ENCODE assay signal across 13 mouse cellular contexts in the genomic region with DNA sequence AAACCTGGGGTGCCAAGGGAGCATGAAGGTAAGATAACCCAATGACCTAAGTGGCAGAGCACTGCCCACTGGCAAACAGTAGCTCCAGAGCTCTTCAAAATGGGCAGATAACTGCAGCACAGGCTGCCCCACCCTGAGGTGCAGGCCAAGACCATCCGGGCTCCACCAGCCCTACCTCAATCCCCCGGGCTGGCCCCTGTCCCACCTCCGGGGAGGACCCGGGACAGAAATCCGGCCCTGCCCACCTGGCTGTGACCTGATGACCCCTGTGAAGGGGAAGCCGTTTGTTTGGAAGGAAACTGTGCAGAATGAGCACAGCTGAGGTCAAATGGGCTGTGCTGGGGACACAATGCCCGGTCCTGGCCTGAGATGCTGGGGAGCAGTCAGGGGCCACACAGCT. TPM values are rescaled to one million over a fixed set of nuclear protein-coding genes. Genes with fewer than 3 reads are reported as not detected.
DNase-seq lines count a peak whose midpoint lies in the region.
"Had no signal": no experiment of that assay in that cellular context is flagged by ENCODE, and none has a peak within 500 bp of the region (broad histone marks: within the 10 kb centered on the region; RNA-seq: fewer than 3 reads in every experiment).

No protein-coding gene starts in this region.

- DNase-seq in heart, adult 8-10 months (ENCODE audit: low spot score): peak; percentile 42
- DNase-seq in heart, postnatal 10 days: no peak
- DNase-seq in kidney, postnatal 14 days: peak; percentile 25
- no peak for DNase-seq in kidney, adult 11 months
- DNase-seq in lung, adult 18-20 months: peak; percentile 47 to 63
- DNase-seq in lung, postnatal 14 days: no peak
- no peak for DNase-seq in left cerebral cortex, postnatal 25 days (ENCODE audit: low spot score in 2 of 2)
- DNase-seq: adrenal gland, adult 2 months; adrenal gland, postnatal 25 days; cerebellum, adult 18-20 months; cerebellum, adult 9-11 months; cerebellum, postnatal 36 days; gastrocnemius, postnatal 10 days had no signal

- intact Hi-C loops in heart, postnatal 10 days (cut with DNase I): no loop called here
- intact Hi-C loops in left cerebral cortex, postnatal 25 days (cut with DNase I): no loop called here

RNA-seq across cellular contexts. Expression of a gene that starts 19.0 kb away (rescaled TPM):
- total RNA-seq in heart, adult 8-10 months (2022): 10 to 100 TPM; 32.6 to 40.9 (median 37.7) TPM
- 10 to 100 TPM; 42.5 to 46.4 TPM for total RNA-seq in heart, postnatal 10 days (2021)
- 10 to 100 TPM; 13.8 to 14.5 TPM for total RNA-seq in left cerebral cortex, postnatal 25 days (2021)

Comparison
In these comparisons a context has a peak if more than half of its experiments do, and no peak if none do; other contexts are left out.
1. DNase-seq: peak in heart, adult 8-10 months (single experiment), kidney, postnatal 14 days (single experiment) and lung, adult 18-20 months (2 of 2); none in heart, postnatal 10 days (0 of 2), kidney, adult 11 months (single experiment), lung, postnatal 14 days (single experiment) and left cerebral cortex, postnatal 25 days (0 of 2).